Mouse (Mus musculus): ENCODE measurements around the gene Pitpnm2.

Pitpnm2 gene

DNA sequence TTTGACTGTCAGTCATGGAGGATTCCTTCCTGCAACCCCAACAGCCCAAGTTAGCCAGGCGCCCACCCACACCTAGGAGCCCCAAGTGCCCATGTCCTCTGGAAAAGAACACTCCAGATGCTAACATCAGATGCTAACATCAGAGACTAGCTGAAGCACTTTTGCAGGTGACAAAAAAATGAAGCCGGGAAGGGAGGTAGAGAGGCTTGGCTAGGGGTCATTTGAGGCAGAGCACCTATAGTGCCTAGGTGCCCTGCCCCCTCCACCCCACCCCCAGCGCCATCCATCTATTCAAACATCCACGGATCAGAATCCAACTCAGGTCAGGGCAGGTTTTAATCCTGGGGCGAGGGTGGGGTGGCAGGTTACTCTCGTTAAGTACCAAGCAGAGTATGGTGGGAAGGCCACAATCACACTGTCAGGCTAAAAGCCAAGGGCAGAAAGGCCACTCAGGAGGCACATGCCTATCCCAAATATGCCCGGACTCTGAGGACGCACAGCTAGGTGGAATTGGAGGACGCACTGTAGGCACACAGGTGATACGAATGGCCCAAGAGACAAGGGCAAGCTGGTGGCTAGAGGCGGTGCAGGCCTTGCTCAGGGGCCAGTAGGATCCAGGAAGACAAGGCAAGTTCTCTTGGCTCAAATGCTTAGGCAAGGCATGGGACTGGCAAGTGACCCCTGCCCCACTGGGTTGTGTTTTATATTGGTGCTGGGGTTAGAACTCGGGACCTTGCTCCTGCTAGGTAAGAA lies 155.5 kb downstream of the Pitpnm2 start:
- DNase-seq (ENCODE audit: low read depth, low spot score) = no peak

DNA sequence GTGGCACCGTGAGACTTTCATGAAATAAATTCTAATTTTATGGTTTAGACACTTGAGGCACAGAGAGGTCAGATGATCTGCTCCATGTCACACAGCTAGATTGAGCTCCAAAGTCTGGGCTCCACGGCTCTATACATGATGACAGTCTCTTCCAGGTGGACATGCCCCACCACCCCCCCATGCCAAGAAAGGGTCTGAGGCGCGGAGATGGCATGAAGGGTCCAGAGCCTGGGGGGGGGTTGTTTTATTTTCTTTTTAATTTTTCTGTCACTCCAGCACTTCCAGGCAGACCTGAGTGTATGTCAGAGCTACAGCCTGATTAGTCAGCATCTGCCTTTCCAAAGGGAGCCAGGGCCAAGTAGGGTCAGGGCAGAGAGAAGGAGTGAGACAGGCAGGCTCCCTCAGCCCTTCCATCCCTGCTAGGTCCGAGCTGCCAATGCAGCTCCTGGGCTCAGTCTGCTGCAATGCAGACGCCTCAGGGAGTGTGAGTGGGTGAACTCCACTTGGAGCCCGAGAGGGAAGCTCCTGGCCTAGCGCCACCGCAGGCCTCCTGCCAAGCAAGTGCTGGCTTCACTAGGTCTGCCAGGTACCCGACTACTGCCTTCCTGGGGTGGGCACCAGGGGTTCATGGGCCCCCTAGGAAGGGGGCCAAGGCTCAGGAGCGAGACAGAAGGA lies 156.3 kb downstream of the Pitpnm2 start:
- no peak for DNase-seq (ENCODE audit: low read depth, low spot score)

DNA sequence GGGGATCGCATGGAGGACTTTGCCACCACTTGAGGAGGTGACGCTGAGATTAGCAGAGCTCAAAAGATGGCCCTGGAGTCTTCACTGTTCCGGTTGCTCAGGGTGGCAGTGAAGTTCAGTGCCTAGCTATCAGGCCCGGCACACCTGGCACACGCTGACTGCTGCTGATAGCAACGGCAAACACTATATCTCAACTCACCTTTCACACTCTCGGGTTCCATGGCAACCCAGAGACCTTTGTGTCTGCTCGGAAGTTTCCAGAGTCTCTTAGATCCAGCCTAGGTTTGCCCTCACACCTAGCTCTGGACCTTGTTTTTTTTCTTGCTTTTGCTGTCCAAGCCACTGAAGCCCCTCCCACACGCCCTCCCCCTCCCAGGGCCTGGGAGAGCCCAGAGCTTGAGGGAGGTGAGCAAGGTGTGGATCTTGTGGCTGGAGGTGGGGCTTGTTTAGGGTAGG lies 157.6 kb downstream of the Pitpnm2 start:
- no peak for DNase-seq (ENCODE audit: low read depth, low spot score)

DNA sequence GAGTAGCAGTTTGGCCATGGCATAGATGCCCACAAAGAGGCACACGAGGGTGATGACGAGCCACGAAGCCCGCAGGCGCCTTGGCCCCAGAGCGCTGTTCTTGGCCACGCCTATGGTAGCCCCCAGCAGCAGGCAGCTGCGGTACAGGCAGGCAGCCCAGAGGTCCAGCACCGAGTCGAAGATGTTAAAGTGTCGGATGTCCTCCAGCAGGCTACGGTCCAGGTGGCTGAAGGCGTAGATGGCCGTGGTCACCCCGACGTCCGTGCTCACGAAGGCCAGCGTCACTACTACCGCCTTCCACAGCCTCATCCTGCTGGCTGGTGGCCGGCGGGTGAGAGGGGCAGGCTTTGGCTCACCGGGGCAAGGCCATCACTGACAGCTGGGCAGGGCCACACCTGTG lies 159.7 kb downstream of the Pitpnm2 start:
- no peak for DNase-seq (ENCODE audit: low read depth, low spot score)

DNA sequence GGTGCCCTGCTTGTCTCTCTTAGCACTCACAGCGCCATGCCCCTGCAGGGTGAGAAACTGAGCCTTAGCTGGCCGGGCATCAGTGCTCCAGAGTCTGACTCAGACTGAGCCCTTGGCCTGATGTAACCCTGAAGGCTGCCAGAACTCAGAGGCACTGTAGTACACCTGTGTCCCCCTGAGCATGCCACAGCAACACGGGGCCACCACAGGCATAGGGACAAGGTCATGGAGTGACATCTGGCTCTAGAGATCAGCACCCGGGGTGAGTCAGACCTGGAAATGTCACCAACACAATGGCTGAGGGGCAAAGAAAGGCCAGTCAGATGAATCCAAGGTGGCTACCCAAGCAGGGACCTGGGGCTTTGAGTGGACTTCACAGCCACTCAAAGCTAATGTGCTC lies 162.7 kb downstream of the Pitpnm2 start:
- DNase-seq (ENCODE audit: low read depth, low spot score) = no peak

DNA sequence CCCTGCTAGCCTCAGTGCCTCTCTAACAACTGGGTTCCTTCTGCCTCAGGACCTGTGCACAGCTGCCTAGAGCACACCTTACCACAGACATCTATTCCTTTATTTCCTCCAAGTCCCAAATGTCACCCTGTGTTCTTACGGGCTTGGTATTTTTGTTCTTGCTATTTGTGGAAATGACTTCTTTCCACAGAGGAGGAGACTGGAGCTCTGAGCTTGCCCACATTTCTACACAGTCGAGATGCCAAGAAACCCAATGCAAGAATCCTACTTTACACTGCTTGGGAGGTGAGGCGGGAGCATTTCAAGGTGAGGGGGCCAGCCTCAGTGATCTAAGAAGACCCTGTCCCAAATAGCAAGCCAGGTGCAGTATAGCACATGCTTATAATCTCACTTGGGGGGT lies 164.0 kb downstream of the Pitpnm2 start:
- no peak for DNase-seq (ENCODE audit: low read depth, low spot score)

DNA sequence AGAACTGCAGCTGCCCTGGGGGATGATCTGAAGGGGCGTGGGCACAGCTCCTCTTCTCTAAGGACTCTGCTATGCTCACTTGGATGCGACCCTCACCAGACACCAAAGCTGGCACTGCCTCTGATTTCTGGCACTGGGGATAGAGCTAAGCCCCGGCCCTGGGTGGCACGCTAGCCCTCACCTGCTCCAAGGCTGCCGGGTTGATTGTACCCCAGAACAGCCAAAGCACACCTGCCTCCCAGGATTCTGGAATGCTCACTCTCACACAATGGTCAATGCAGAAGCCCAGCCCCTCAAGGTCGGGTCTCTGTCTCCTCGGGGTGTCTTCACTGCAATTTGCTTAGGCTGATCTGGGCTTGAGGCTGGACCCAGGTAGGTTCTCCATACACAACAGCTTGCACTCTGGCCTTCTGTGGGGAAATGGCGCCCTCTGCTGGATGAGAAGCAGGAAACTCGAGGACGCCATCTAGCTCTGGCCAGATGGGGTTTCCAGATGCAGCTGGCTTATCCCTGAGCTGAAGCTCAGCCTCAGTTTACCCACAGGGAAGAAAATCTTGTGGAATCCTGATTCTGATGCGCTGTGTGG lies 164.9 kb downstream of the Pitpnm2 start:
- DNase-seq (ENCODE audit: low read depth, low spot score) = peak; percentile 80

DNA sequence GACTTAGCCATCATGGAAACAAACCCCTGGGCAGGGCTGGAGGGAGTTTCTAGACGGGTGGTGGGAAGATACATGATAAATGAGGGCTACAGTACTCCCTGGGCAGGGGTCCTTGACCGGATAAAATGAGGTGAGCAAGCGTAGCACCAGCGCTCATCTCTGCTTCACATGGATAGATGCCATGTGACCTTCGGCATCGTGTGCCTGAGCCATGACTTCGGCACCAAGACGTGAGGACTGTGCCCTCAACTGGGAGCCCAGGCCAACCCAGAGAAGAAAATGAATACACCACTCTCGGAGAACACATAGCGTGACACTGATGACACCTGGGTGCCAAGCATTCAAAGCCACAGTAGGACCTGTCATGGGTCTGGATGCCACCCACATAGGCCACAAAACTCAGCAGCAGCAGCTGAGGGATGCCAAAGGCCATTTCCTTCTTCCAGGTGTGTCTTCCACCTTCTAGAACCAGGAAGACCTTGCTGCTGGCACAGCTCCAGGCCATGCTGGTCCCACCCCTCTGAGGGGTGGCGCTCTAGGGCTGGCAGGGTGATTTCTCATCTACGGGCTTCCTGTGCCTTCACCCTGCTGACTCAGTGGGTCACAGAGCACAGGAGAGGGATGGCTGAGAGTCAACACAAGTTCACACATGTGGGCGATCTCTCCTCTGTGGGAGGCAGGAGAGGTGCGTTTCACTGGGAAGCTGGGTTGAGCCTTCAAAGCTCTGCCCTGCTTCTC lies 165.5 kb downstream of the Pitpnm2 start:
- no peak for DNase-seq (ENCODE audit: low read depth, low spot score)

DNA sequence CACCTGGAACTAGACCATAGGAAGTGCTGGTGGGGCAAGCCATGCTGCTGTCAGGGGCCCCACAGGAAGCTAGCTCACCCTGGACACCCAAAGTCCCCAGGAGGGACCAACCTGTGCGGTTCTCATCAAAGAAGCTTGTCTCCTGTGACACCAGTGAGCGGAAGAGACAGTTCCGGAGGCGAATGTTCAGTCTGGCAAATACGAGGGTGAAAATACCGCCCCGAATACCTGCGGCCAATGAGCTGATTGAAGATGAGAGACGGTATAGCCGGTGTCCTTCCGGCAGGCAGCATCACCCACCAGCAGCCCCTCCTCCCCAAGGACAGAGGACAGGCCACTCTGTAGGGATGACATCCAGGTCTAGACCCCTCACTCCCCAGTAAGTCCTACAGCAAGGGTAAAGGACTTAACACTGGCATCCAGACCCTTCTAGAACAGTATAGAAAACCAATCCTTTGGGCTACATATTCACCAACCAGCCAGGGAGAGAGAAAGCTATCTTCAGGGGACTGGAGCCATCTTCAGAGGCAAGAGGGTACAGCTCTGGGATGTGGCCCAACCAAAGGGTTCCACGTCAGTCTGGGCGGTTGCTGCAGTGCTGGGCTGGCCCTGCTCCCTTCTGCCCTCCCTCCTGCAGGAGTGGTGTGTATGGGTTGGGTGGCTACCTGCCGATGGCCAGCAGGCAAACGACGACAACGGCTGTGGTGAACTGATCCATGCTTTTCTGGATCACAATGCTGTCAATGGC lies 166.4 kb downstream of the Pitpnm2 start:
- DNase-seq (ENCODE audit: low read depth, low spot score) = no peak

DNA sequence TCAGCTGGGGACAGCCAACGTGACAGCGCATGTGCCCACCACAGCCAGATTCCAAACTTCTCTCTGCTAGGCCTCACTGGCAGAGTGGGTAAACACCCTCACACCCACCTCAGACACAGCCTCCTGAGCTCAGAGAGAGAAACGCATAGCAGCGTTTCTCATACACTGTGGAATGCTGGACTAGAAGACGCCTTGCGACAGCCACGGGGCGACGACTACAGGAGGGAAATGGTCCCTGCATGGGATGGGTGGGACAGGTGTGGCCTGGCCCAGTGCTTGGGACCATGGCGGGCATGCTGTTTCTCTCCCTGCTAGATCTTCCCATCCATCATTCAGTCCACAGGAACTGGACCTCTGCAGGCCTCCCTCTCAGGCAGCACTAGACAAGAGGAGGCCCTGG lies 167.1 kb downstream of the Pitpnm2 start:
- no peak for DNase-seq (ENCODE audit: low read depth, low spot score)

DNA sequence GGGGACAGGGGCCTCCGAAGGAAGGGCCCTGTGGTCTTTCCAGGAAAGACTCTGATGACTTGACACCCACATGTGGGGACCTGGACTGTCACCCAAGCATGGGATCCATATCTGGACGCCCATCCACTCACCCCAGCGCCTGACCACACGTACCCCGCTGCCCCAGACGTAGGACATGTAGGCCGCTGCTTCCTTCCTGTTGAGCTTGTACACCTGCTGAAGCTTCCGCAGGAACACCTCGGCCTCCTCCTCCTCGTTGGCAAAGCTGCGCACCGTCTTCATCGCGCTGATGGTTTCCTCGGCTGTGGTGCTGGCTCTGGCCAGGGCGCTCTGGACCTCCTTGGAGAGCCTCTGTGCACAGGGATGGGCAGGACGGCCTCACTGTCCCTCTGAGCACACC lies 169.7 kb downstream of the Pitpnm2 start:
- no peak for DNase-seq (ENCODE audit: low read depth, low spot score)

DNA sequence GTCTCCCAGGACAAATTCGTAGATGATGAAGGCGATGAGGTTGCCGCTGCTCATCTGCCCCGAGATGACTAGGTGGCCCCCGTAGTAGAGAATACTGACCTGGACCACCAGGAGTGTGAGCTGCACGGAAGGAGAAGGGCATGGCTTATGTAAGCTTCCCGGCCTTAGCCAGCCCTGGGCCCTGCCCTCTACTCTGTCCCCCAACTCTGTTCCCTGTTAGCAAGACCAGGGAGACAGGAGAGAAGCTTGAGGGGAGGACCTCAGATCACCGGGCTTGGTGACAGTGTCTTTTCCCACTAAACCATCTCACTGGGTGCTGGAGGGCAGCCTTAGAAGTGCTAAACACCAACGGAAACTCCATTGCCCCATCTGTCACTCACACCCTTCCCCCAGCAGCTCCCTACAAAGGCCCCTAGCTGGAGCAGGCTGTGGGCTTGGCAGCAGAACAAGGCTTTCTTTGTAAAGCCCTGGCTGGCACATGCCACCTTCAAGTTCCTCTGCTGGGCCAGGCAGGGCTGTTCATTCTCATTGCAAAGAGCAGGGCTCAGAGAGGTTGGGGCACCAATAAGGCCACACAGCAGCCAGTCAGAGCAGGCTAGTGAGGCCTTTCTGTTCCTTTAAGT lies 170.7 kb downstream of the Pitpnm2 start:
- DNase-seq (ENCODE audit: low read depth, low spot score) = peak; percentile 46

DNA sequence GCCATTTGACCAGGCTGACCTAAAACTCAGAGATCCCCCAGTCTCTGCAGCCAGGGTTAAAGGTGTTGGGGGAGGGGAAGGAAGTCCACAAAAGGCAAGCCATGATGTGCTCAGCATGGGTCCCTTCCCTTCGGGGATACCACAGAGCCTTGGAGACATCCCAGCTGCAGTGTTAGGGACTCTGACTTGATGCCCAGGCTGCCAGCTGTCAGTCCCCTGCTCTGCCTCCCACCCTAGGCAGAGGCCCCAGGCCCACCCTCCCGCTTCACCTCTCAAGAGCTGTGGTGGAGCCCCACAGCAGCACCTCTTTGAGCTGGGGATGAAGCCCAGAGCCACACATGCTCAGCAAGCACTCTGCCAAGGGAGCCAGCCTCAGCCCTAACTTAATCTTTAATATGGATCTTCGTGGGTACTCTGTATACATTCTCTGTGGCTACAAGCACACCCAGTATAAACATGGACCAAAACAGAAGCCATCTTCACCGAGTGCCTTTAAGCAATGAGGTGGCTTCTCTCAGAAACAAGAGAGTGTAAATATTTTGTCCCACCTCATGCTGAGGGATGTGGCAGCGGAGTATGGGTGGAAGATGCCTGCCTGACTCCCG lies 171.6 kb downstream of the Pitpnm2 start:
- DNase-seq (ENCODE audit: low read depth, low spot score) = no peak

DNA sequence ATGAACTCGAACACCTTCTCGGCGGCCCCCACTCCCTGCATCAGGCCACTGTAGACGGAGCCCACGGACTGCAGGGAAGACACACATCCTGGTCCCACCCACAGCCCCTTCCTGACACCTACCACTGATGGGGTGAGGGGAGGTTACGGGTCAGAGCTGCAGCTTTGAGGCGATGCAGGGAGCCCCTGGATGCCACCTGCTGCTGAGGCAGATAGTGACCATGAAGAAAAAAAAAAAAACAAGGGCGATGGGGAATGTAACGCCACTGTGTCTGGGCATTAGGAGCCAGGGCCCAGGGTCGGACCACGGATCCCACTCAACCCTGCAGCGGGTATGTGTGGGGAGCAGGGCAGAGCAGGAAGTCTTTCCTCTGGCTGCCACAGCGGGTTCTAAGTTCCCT lies 172.3 kb downstream of the Pitpnm2 start:
- no peak for DNase-seq (ENCODE audit: low read depth, low spot score)

DNA sequence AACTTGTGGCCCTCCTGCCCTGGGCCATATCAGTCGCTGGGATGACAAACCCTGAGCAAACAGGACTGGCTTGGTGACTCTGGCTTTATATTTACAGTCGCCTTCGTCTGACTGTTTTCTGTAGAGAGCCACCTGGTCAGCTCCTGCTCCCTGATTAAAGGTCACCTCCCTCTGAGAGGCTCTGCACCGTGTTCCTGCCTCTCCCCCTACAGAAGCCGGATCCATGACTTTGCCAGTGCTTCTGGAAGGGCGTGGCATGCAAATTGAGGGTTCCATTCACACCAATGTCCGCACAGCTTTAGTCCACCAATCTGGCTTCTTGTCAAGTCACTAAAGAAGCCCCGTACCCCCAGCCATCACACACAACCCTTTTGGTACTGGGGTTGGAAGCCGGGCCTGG lies 173.0 kb downstream of the Pitpnm2 start:
- no peak for DNase-seq (ENCODE audit: low read depth, low spot score)

DNA sequence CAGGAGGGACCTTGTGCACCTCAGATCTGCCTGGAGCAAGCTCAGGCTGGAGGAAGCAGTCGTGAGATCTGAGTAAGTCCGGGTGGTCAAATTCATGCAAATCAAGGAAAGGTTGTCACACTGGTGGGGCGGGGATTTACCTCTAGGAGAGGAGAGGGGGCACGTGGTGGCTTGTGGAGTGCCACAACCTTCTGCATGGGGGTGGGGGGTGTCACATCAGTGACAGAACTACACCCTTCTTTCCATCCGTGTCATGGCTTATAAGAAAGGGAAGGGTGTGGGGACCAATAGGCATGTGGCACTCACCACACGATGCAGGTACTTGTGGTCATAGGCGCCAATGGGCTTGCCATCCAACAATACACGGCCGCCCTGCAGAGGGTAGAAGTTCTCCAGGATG lies 173.8 kb downstream of the Pitpnm2 start:
- no peak for DNase-seq (ENCODE audit: low read depth, low spot score)

DNA sequence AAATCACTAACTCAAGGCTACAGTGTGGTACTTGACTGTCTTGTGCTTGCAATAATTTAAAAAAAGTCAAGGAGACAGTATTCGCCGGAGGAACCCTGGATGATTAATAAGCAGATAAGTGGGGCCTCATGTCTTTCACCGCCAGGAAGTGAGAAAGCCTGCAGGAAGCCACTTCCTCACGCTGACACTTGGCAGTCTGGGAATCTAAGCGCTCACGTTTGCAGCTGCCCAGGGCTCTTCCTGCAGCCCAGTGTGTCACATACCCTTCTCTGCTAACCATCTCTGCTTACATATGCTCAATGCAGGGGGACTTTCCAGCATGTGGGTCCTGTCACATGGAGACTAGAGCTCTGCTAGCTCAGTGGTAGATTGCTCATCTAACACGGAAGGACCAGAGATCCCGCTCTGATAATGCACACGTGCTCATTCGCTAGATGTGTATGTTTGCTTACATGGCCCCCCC lies 174.7 kb downstream of the Pitpnm2 start:
- DNase-seq (ENCODE audit: low read depth, low spot score) = no peak

DNA sequence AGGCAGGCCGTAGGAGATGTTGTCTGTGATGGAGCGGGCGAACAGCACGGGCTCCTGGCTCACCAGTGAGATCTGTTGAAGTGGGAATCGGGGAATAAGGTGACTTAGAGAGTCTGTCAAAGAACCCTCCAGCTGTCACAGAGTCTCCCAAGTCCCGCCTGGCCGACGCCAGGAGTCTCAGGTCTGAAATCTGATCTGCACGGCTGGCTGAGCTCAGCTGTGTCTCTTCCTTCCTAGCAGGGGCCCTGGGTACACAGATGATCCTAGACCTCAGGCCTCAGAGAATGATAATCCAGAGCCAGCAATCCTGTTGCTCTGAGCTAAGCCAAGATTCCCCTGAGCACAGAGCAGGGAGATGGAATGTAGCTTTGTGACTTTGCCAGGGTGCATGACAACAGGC lies 175.9 kb downstream of the Pitpnm2 start:
- no peak for DNase-seq (ENCODE audit: low read depth, low spot score)

DNA sequence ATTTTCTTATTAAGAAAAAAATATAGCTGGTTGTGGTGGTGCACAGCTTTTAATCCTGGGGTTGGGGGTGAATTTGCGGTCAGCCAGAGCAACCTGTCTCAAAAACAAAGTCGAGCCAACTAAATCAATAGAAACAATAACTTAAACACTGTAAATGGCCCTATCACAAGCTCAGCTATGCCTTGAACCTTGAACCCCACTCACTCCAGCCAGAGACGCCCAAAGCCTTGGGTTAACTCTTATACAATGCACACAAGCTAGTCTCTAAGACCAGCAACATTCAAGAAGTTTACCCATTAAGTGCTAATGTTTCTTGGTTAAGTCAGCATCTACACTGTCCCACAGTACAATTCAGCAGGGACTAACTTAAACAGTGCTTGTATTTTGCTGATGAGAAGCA lies 179.9 kb downstream of the Pitpnm2 start:
- DNase-seq (ENCODE audit: low read depth, low spot score) = no peak

All from retina, postnatal 7 days (tissue).